Mouse (Mus musculus): ENCODE data around the gene H2afy.

Gene H2afy

GRCm38 (mm10) chr13:56136200-56136599 lies at the start of gene H2afy:
H2afy (minus strand) TSS chr13:56136361.
- CTCF ChIA-PET, result interaction anchor here in 2 of 4 experiments (1.4 to 2.3 kb wide), 4 partner anchors 9 to 15 kb away, joined by 5 to 10 read pairs (median 8); no protein-coding TSS in a partner anchor
- POLR2A ChIA-PET, result interaction anchor here in 3 of 4 experiments (0.5 to 5.0 kb wide), 6 partner anchors 8 to 1734 kb away, joined by 3 to 30 read pairs (median 4); no protein-coding TSS in a partner anchor

GRCm38 (mm10) chr13:56183687-56184086 lies 47.5 kb upstream of the H2afy start:
- ChIA-PET POLR2A (interaction anchor here in 2 of 4 experiments (0.5 to 0.6 kb wide), 2 partner anchors 235 to 449 kb away, joined by 3 to 7 read pairs; no protein-coding TSS in a partner anchor), CTCF (interaction anchor here in 2 of 4 experiments (0.5 to 1.2 kb wide), 3 partner anchors 38 to 82 kb away, joined by 3 to 7 read pairs (median 3); no protein-coding TSS in a partner anchor)

- ChIA-PET CTCF (interaction anchor here in 2 of 4 experiments (0.6 to 1.2 kb wide), 2 partner anchors 16 to 85 kb away, joined by 3 to 4 read pairs; no protein-coding TSS in a partner anchor), POLR2A (no interaction called here)
Observed at GRCm38 (mm10) chr13:56181424-56181823, 45.3 kb upstream of the H2afy start.

- ChIA-PET CTCF (interaction anchor here in 1 of 4 experiments (2.8 kb wide), 1 partner anchor 12 kb away, joined by 8 read pairs; no protein-coding TSS in a partner anchor), POLR2A (no interaction called here)
Observed at GRCm38 (mm10) chr13:56178416-56179035, 42.4 kb upstream of the H2afy start, which contains the start of gene Tifab. Tifab (minus strand) TSS chr13:56178885.

GRCm38 (mm10) chr13:56176310-56176709 lies 40.1 kb upstream of the H2afy start:
- ChIA-PET POLR2A (interaction anchor here in 3 of 4 experiments (0.5 to 1.3 kb wide), 4 partner anchors 71 to 442 kb away, joined by 3 to 4 read pairs (median 3); no protein-coding TSS in a partner anchor), CTCF (interaction anchor here (0.6 to 2.8 kb wide), 6 partner anchors 9 to 257 kb away, joined by 3 to 8 read pairs (median 3); no protein-coding TSS in a partner anchor)

- ChIA-PET POLR2A (interaction anchor here in 3 of 4 experiments (0.5 to 1.3 kb wide), 4 partner anchors 9 to 442 kb away, joined by 3 to 4 read pairs (median 4); no protein-coding TSS in a partner anchor), CTCF (interaction anchor here in 3 of 4 experiments (0.5 to 1.7 kb wide), 4 partner anchors 8 to 193 kb away, joined by 3 to 8 read pairs (median 3); no protein-coding TSS in a partner anchor)
Observed at GRCm38 (mm10) chr13:56175848-56176247, 39.7 kb upstream of the H2afy start.

- POLR2A ChIA-PET, result interaction anchor here in 2 of 4 experiments (0.6 to 1.4 kb wide), 5 partner anchors 9 to 1671 kb away, joined by 3 to 6 read pairs (median 5); no protein-coding TSS in a partner anchor
Observed at GRCm38 (mm10) chr13:56172901-56173545, 36.9 kb upstream of the H2afy start.

GRCm38 (mm10) chr13:56172106-56172505 lies 35.9 kb upstream of the H2afy start:
- ChIA-PET POLR2A (no interaction called here), CTCF (interaction anchor here (0.5 to 1.5 kb wide), 4 partner anchors 19 to 1512 kb away, joined by 3 to 4 read pairs (median 3); no protein-coding TSS in a partner anchor)

More at GRCm38 (mm10) chr13:56172901-56173545, 36.9 kb upstream of the H2afy start:
- CTCF ChIA-PET, result interaction anchor here in 3 of 4 experiments (0.5 to 1.7 kb wide), 5 partner anchors 18 to 1513 kb away, joined by 3 to 7 read pairs (median 4); no protein-coding TSS in a partner anchor

- CTCF ChIA-PET, result interaction anchor here (0.5 to 2.6 kb wide), 42 partner anchors 8 to 1635 kb away, joined by 3 to 19 read pairs (median 4); partner anchors contain the start of gene Cxcl14 (in 1 of the 4)
- POLR2A ChIA-PET, result interaction anchor here in 3 of 4 experiments (0.6 to 1.1 kb wide), 4 partner anchors 17 to 53 kb away, joined by 3 to 6 read pairs (median 4); no protein-coding TSS in a partner anchor
Observed at GRCm38 (mm10) chr13:56168403-56168781, 32.2 kb upstream of the H2afy start.

GRCm38 (mm10) chr13:56167446-56168402 lies 31.6 kb upstream of the H2afy start:
- ChIA-PET POLR2A (interaction anchor here (0.6 to 1.1 kb wide), 9 partner anchors 16 to 968 kb away, joined by 3 to 6 read pairs (median 4); no protein-coding TSS in a partner anchor), CTCF (interaction anchor here (0.5 to 2.6 kb wide), 83 partner anchors 8 to 1634 kb away, joined by 3 to 19 read pairs (median 4); partner anchors contain the start of gene Cxcl14 (in 1 of the 4))

- ChIA-PET CTCF (interaction anchor here in 2 of 4 experiments (1.1 to 2.0 kb wide), 4 partner anchors 13 to 101 kb away, joined by 3 to 4 read pairs (median 4); no protein-coding TSS in a partner anchor), POLR2A (no interaction called here)
Observed at GRCm38 (mm10) chr13:56165561-56165960, 29.4 kb upstream of the H2afy start.

- CTCF ChIA-PET, result interaction anchor here in 3 of 4 experiments (0.6 to 2.0 kb wide), 7 partner anchors 12 to 444 kb away, joined by 3 to 5 read pairs (median 4); no protein-coding TSS in a partner anchor
- POLR2A ChIA-PET, result interaction anchor here in 2 of 4 experiments (0.5 to 1.7 kb wide), 3 partner anchors 10 to 23 kb away, joined by 4 read pairs; no protein-coding TSS in a partner anchor
Observed at GRCm38 (mm10) chr13:56164372-56164771, 28.2 kb upstream of the H2afy start.

- POLR2A ChIA-PET, result interaction anchor here in 1 of 4 experiments (1.6 to 1.7 kb wide), 2 partner anchors 10 to 12 kb away, joined by 4 read pairs; no protein-coding TSS in a partner anchor
Observed at GRCm38 (mm10) chr13:56163751-56164150, 27.6 kb upstream of the H2afy start.

GRCm38 (mm10) chr13:56162859-56163258 lies 26.7 kb upstream of the H2afy start:
- ChIA-PET CTCF (interaction anchor here in 2 of 4 experiments (0.6 to 1.5 kb wide), 3 partner anchors 11 to 334 kb away, joined by 3 to 4 read pairs (median 4); no protein-coding TSS in a partner anchor), POLR2A (interaction anchor here in 1 of 4 experiments (1.6 kb wide), 1 partner anchor 11 kb away, joined by 4 read pairs; no protein-coding TSS in a partner anchor)

More at GRCm38 (mm10) chr13:56163751-56164150, 27.6 kb upstream of the H2afy start:
- CTCF ChIA-PET, result interaction anchor here in 3 of 4 experiments (0.6 to 2.0 kb wide), 3 partner anchors 12 to 116 kb away, joined by 3 to 5 read pairs (median 4); no protein-coding TSS in a partner anchor

GRCm38 (mm10) chr13:56159614-56160363 lies 23.6 kb upstream of the H2afy start:
- CTCF ChIA-PET, result interaction anchor here in 2 of 4 experiments (0.6 to 1.0 kb wide), 3 partner anchors 8 to 1585 kb away, joined by 3 to 4 read pairs (median 4); no protein-coding TSS in a partner anchor
- POLR2A ChIA-PET, result interaction anchor here in 1 of 4 experiments (1.1 kb wide), 1 partner anchor 30 kb away, joined by 3 read pairs; no protein-coding TSS in a partner anchor

Measured in embryonic stem cell, embryonic (primary cell).